Mouse (Mus musculus): Measurements from ENCODE around the gene Lars2.

The Lars2 gene

DNA sequence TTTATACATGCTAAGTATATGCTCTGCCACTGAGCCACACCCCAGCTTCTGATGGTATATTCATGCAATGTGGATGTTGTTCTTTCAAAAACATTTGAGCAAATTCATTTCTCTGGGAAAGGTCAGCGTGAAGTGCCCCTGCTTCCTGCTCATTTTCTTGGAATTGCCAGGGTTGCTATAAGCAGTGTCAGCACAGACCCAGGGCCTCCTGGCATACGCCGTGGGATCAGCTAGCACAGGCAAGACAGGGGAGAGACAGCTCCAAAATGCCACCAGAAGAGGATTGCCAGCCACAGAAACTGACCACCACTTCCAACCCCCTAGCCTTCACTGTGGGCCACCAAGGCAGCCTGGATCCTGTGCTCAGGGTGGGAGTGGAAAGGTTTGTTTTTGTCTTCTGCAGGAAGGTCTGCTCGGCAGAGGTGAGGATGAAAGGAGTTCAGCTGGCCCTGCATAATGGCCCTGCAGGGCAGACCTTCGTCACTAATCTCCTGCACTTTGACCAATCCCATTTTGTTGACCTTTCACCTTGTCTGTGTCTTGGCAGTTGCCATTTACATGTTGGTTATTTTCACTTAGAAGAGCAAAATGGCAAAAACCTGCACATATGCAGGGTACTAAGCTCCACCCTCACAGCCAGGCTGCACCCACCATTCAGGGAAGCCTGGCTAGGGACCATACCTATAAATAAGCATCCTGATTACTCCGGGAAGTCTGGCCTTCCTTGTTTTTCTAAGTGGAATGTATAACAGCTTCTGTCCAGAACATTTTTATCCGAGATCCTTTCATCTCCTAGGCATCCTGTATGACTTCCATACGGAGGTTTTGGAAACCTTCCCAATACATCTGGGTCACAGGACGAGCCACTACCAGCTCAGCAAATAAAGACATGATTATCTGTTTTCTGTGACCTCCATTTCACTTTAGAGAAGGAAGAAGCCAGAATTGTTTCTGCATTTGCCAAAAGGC, 90.2 kb downstream of the Lars2 start:
- in situ Hi-C loops (cut with MboI; ENCODE audit: low pct_unique_long_range_greater_than_20kb in 1 of 2, low sequenced_read_pairs in 2 of 2, unreplicated experiment in 1 of 2), result loop anchor here in 1 of 2 experiments (10.0 kb wide), 1 partner anchor 292 kb away; no protein-coding TSS in a partner anchor

GRCm38 (mm10) chr9:123457603-123458002, 90.9 kb downstream of the Lars2 start:
- in situ Hi-C loops (cut with MboI; ENCODE audit: low pct_unique_long_range_greater_than_20kb in 1 of 2, low sequenced_read_pairs in 2 of 2, unreplicated experiment in 1 of 2), result loop anchor here in 1 of 2 experiments (10.0 kb wide), 1 partner anchor 293 kb away; no protein-coding TSS in a partner anchor

GRCm38 (mm10) chr9:123467141-123467620, 100.5 kb downstream of the Lars2 start:
- in situ Hi-C loops (cut with MboI; ENCODE audit: low pct_unique_long_range_greater_than_20kb in 1 of 2, low sequenced_read_pairs in 2 of 2, unreplicated experiment in 1 of 2), result no loop called here

DNA sequence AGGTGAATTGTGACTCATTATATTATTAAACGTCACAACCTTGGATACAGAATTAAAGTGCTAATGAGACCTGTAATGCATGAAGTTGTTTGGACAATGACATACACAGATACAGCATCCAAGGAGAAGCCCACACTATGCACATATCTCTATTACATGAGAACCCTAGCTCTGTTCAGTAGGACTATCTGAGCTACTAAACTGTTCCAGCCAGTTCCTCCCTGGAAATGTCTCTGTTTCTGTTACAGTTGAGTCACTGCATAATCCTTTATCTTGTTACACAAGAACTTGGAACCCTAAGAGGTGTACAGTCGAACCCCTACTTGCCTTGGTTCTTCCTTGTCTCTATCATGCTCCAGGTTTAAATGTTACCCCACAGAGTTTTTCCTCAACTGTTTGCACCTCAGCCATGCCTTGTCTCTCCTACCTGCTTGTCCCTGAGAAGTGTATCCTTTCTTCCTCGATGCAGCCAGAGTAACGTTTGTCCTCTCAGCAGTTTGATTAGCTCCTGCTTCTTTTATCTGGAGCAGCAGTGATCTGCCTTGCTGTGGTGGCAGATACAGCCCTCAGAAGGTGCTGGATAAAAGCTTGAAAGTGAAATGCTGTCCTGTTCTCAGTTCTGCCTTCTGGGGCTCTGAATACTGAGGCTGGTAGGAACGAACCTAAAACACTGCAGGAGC, 101.8 kb downstream of the Lars2 start:
- in situ Hi-C loops (cut with MboI; ENCODE audit: low pct_unique_long_range_greater_than_20kb in 1 of 2, low sequenced_read_pairs in 2 of 2, unreplicated experiment in 1 of 2), result no loop called here

- in situ Hi-C loops (cut with MboI; ENCODE audit: low pct_unique_long_range_greater_than_20kb in 1 of 2, low sequenced_read_pairs in 2 of 2, unreplicated experiment in 1 of 2), result no loop called here
These were observed 102.4 kb downstream of the Lars2 start for GRCm38 (mm10) chr9:123469087-123469486.

GRCm38 (mm10) chr9:123473377-123473776, 106.7 kb downstream of the Lars2 start:
- in situ Hi-C loops (cut with MboI; ENCODE audit: low pct_unique_long_range_greater_than_20kb in 1 of 2, low sequenced_read_pairs in 2 of 2, unreplicated experiment in 1 of 2), result no loop called here

- in situ Hi-C loops (cut with MboI; ENCODE audit: low pct_unique_long_range_greater_than_20kb in 1 of 2, low sequenced_read_pairs in 2 of 2, unreplicated experiment in 1 of 2), result no loop called here
These were observed 108.8 kb downstream of the Lars2 start for GRCm38 (mm10) chr9:123475569-123475968.

DNA sequence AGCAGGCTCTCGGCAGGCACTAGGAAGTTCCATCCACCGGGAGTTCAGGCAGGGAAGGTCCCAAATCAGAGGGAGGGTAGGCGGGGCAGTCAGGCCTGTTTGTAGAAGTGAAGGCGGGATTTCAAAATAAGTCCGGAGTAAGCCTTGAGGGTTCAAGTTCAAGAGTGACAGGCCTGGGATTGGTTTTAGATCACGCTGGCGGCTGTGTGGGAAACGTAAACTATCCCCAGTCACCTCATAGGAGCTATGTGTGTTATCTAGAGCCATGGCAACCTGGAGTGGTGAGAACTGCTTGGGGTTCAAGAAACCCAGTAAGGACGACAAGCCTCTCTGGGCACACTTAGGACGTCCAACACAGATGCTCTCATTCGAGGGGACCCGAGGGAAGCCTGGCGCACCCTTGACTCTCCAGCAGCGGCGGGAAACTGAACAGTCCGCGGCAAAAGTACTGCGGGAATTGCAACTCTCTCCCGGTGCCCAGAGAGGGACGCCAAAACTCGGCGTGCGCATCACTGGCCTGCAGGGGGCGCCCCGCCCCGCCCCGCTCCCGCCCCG, 111.4 kb downstream of the Lars2 start:
- in situ Hi-C loops (cut with MboI; ENCODE audit: low pct_unique_long_range_greater_than_20kb in 1 of 2, low sequenced_read_pairs in 2 of 2, unreplicated experiment in 1 of 2), result no loop called here

DNA sequence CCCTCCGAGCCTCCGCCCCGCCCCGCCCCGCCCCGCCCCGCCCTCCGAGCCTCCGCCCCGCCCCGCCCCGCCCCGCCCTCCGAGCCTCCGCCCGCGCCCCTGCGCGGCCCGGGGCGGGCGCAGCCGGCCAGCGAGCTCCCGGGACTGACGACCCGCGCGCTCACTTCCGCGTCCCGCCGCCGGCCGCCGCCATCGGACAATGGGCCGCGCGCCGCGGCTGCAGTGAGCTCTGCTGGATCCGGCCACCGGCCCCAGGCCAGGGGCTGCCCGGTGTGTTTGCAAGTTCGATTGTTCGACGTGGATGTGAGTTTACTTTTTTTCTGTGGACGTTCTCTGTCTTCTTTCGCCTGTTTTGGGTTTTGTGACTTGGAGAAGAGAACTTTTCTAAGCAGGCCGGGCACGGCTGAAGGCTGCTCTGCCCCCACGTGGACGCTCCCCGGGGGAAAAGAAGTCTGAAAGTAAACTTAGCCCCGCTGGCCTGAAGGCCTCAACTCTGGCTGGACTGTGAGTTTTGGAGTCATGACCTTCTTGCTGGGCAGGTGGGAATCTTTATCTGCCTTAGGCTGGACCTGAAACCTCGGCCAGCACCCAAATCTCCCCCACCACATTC, 112.0 kb downstream of the Lars2 start, which contains the start of gene Limd1:
TSS of gene Limd1 (plus strand) at position 121 of the 610 bp plus-strand sequence.
- in situ Hi-C loops (cut with MboI; ENCODE audit: low pct_unique_long_range_greater_than_20kb in 1 of 2, low sequenced_read_pairs in 2 of 2, unreplicated experiment in 1 of 2), result no loop called here

- in situ Hi-C loops (cut with MboI; ENCODE audit: low pct_unique_long_range_greater_than_20kb in 1 of 2, low sequenced_read_pairs in 2 of 2, unreplicated experiment in 1 of 2), result no loop called here
These were observed 112.5 kb downstream of the Lars2 start for GRCm38 (mm10) chr9:123479196-123479669.

- in situ Hi-C loops (cut with MboI; ENCODE audit: low pct_unique_long_range_greater_than_20kb in 1 of 2, low sequenced_read_pairs in 2 of 2, unreplicated experiment in 1 of 2), result no loop called here
These were observed 113.1 kb downstream of the Lars2 start for GRCm38 (mm10) chr9:123479876-123480252.

DNA sequence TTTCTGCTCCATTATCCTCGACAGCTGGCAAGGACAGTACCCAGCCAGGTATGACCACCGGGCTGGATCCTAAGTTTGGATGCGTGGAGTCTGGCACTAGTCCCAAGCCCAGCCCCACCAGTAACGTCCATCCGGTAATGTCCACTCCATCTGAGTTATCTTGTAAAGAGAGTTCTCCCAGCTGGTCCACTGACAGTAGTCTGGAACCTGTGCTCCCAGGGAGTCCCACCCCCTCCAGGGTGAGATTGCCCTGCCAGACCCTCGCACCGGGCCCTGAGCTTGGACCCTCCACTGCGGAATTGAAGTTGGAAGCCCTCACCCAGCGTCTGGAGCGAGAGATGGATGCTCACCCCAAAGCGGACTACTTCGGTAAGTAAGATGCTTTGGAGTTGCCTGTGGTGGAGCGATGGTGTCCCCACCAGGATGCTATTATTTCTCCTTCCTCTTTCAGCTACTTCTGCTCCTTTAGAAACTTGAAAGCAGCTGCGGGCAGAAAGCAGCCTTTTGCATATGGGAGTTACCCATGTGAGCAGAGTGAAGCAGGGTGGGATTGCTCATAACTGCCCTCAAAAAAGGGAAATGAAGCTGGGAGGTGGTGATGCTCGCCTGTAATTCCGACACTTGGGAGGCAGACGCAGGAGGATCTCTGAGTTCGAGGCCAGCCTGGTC, 113.7 kb downstream of the Lars2 start:
- in situ Hi-C loops (cut with MboI; ENCODE audit: low pct_unique_long_range_greater_than_20kb in 1 of 2, low sequenced_read_pairs in 2 of 2, unreplicated experiment in 1 of 2), result no loop called here

DNA sequence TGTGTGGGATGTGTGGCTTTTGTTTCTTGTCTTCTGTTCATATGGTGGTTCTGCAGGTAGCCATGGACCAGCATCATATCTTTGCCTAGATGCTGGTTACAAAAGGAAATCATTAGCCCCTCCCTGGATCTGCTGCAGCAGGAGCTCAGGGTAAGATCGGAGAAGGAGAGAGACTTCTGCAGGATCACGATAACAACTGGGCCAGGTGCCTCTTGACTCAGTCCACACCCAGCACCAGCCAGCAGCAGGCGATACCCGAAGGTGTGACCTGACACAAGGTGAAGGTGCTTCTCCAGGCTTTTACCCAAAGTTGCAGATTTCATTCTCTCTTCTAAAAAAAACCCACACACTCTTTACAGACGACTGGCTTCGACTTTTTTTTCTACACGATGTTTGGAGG, 114.4 kb downstream of the Lars2 start:
- in situ Hi-C loops (cut with MboI; ENCODE audit: low pct_unique_long_range_greater_than_20kb in 1 of 2, low sequenced_read_pairs in 2 of 2, unreplicated experiment in 1 of 2), result no loop called here

- in situ Hi-C loops (cut with MboI; ENCODE audit: low pct_unique_long_range_greater_than_20kb in 1 of 2, low sequenced_read_pairs in 2 of 2, unreplicated experiment in 1 of 2), result no loop called here
These were observed 116.9 kb downstream of the Lars2 start for GRCm38 (mm10) chr9:123483598-123483997.

DNA sequence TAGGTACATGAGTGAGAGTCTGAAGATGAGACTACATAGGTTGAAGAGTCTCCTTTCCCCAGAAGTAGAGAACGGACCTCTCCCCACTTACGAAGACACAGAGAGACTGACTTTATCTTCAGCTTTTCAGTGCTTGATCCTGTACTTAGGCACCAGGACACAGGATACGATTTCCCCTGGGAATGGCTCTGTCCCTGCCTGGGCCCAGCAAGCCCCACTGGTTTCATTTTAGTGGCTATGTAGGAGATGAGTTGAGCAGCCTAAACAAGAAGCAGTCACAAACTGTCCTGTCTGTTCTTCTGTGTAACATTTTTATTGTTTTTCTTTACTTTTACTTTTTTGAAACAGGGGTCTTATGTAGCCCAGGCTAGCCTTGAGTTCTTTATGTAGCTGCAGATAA, 118.1 kb downstream of the Lars2 start:
- in situ Hi-C loops (cut with MboI; ENCODE audit: low pct_unique_long_range_greater_than_20kb in 1 of 2, low sequenced_read_pairs in 2 of 2, unreplicated experiment in 1 of 2), result no loop called here

- in situ Hi-C loops (cut with MboI; ENCODE audit: low pct_unique_long_range_greater_than_20kb in 1 of 2, low sequenced_read_pairs in 2 of 2, unreplicated experiment in 1 of 2), result no loop called here
These were observed 118.8 kb downstream of the Lars2 start for GRCm38 (mm10) chr9:123485561-123485960.

- in situ Hi-C loops (cut with MboI; ENCODE audit: low pct_unique_long_range_greater_than_20kb in 1 of 2, low sequenced_read_pairs in 2 of 2, unreplicated experiment in 1 of 2), result no loop called here
These were observed 119.9 kb downstream of the Lars2 start for GRCm38 (mm10) chr9:123486635-123487034.

GRCm38 (mm10) chr9:123489073-123489472, 122.3 kb downstream of the Lars2 start:
- in situ Hi-C loops (cut with MboI; ENCODE audit: low pct_unique_long_range_greater_than_20kb in 1 of 2, low sequenced_read_pairs in 2 of 2, unreplicated experiment in 1 of 2), result no loop called here
